Mouse (Mus musculus) MEL (cell line): ENCODE results near the gene Ablim1.

ENCODE experiments used
- CTCF ChIP-seq, 3 experiments: IDR thresholded peaks in 2 of 3; conservative IDR thresholded peaks in 1 of 3; 2 replicates each; pipeline ENCODE4 v1.5.1; 2011 to 2012; ENCODE audit warnings: low read length in 3 of 3, low read depth in 2 of 3, mild to moderate bottlenecking in 2 of 3, improper control_type of control experiment in 1 of 3, inconsistent platforms in 1 of 3, mixed read lengths in 1 of 3, moderate library complexity in 1 of 3; ENCODE audit not compliant: control insufficient read depth in 1 of 3, insufficient read depth in 1 of 3, poor library complexity in 1 of 3, severe bottlenecking in 1 of 3
- MEF2A ChIP-seq: IDR thresholded peaks from 2 replicates; pipeline ENCODE4 v1.6.1; 2014; ENCODE audit warnings: low read depth, mild to moderate bottlenecking, inconsistent platforms, low read length, improper control_type of control experiment; ENCODE audit not compliant: poor library complexity, insufficient replicate concordance, severe bottlenecking; ENCODE audit errors: extremely low read depth
- NELFE ChIP-seq: IDR thresholded peaks from 2 replicates; pipeline ENCODE4 v1.6.1; 2011; ENCODE audit warnings: low read depth, low read length, improper control_type of control experiment
- NRF1 ChIP-seq: IDR thresholded peaks from 2 replicates; pipeline ENCODE4 v1.6.1; 2014; ENCODE audit warnings: low read depth, mild to moderate bottlenecking, inconsistent platforms, low read length, improper control_type of control experiment, moderate library complexity; ENCODE audit not compliant: poor library complexity, insufficient read depth, severe bottlenecking
- POLR2A ChIP-seq, 2 experiments: IDR thresholded peaks; 2 replicates each; pipeline ENCODE4 v1.6.1; 2011 to 2012; ENCODE audit warnings: low read length in 2 of 2, mild to moderate bottlenecking in 2 of 2, control low read depth in 1 of 2, improper control_type of control experiment in 1 of 2, low read depth in 1 of 2, moderate library complexity in 1 of 2; ENCODE audit not compliant: control insufficient read depth in 1 of 2, insufficient read depth in 1 of 2, poor library complexity in 1 of 2
- RCOR1 ChIP-seq: IDR thresholded peaks from 2 replicates; pipeline ENCODE4 v1.6.1; 2012; ENCODE audit warnings: low read depth, mild to moderate bottlenecking, inconsistent platforms, low read length, improper control_type of control experiment
- TBP ChIP-seq: IDR thresholded peaks from 2 replicates; pipeline ENCODE4 v1.8.0; 2011; ENCODE audit warnings: low read depth, low read length, improper control_type of control experiment
- TCF12 ChIP-seq: IDR thresholded peaks from 2 replicates; pipeline ENCODE4 v1.6.1; 2014; ENCODE audit warnings: low read depth, mild to moderate bottlenecking, inconsistent platforms, low read length, improper control_type of control experiment, moderate library complexity

- TF ChIP-seq TCF12 (no peak), POLR2A (IDR thresholded peaks at IDR 0.05; ENCODE audit: control insufficient read depth in 1 of 2, insufficient read depth in 1 of 2, low read depth in 1 of 2, low read length in 2 of 2, poor library complexity in 1 of 2) (no peak), CTCF (IDR thresholded peaks at IDR 0.05 in 2 of 3, conservative IDR thresholded peaks at IDR 0.05 in 1 of 3; ENCODE audit: control insufficient read depth in 1 of 3, insufficient read depth in 1 of 3, low read depth in 2 of 3, low read length in 3 of 3, poor library complexity in 1 of 3, severe bottlenecking in 1 of 3) (no peak), RCOR1 (no peak), TBP (no peak), NRF1 (no peak), NELFE (no peak), MEF2A (no peak)
These were observed 56.9 kb downstream of the Ablim1 start for GRCm38 (mm10) chr19:57257801-57258200.
